Mouse (Mus musculus): ENCODE data around the gene 1700001O22Rik.

The 1700001O22Rik gene

GRCm38 (mm10) chr2:30755985-30756765 lies 47.3 kb downstream of the 1700001O22Rik start:
- in situ Hi-C loops (cut with MseI, MboI) = no loop called here

GRCm38 (mm10) chr2:30754831-30755230 lies 48.6 kb downstream of the 1700001O22Rik start:
- in situ Hi-C loops (cut with MseI, MboI) = no loop called here

GRCm38 (mm10) chr2:30753219-30753618 lies 50.2 kb downstream of the 1700001O22Rik start:
- in situ Hi-C loops (cut with MseI, MboI) = no loop called here

- in situ Hi-C loops (cut with MseI, MboI) = no loop called here
Observed at GRCm38 (mm10) chr2:30752471-30752870, 51.0 kb downstream of the 1700001O22Rik start.

- in situ Hi-C loops (cut with MseI, MboI) = no loop called here
Observed at GRCm38 (mm10) chr2:30750025-30750424, 53.4 kb downstream of the 1700001O22Rik start.

GRCm38 (mm10) chr2:30747602-30748162 lies 55.8 kb downstream of the 1700001O22Rik start:
- in situ Hi-C loops (cut with MseI, MboI) = no loop called here
